Mouse (Mus musculus) adrenal gland, adult 10 weeks (tissue): ENCODE results near the gene Tex26. TPM values are rescaled to one million over a fixed set of nuclear protein-coding genes. Genes with fewer than 3 reads are reported as not detected.

ENCODE experiments used
- polyA plus RNA-seq: library from polyadenylated mRNA; stranded (reverse); fragments of 350-450 nt; fragmentation: Illumina TruSeq; extraction: RNeasy Lipid Tissue Mini Kit (QIAGEN cat#74804); gene quantifications from one replicate; pipeline ENCODE4 v1.2.3, GENCODE M21; 2014; ENCODE audit warnings: low read depth, low replicate concordance

Gene Tex26
- polyA plus RNA-seq = not detected

GRCm38 (mm10) chr5:149439531-149440179 is at the start of gene Tex26:
Tex26 (plus strand) TSS chr5:149439660.

GRCm38 (mm10) chr5:149411509-149412193 is 27.8 kb upstream of the Tex26 start, which contains the start of gene Medag:
Medag (plus strand) TSS chr5:149411749.

Other genes with a start within 250 kb of the Tex26 start
- gene Alox5ap, start 174.9 kb upstream of the Tex26 start, polyA plus RNA-seq = 3.8 TPM
- 6.4 TPM for gene Medag, start 27.9 kb upstream of the Tex26 start, polyA plus RNA-seq
- not detected for gene Wdr95, start 89.0 kb downstream of the Tex26 start, polyA plus RNA-seq
- 547 TPM for gene Hsph1, start 196.7 kb downstream of the Tex26 start, polyA plus RNA-seq
- 46.6 TPM for gene B3glct, start 238.6 kb downstream of the Tex26 start, polyA plus RNA-seq